Mouse (Mus musculus) midbrain, embryonic 14.5 days (tissue): Measurements from ENCODE around the gene Polr3h. TPM values are rescaled to one million over a fixed set of nuclear protein-coding genes. Genes with fewer than 3 reads are reported as not detected.

Experiments used
- ATAC-seq: fragments of 200-750 bp; cut with Nextera tagmentation; 2 replicates; pipeline ENCODE4 v1.8.0; 2017; ENCODE audit warnings: moderate number of reproducible peaks, moderate library complexity; ENCODE audit not compliant: low FRiP score, low TSS enrichment
- DNase-seq: peaks from one replicate; pipeline ENCODE4 v3.0.0-alpha.2; 2015
- H3K27ac ChIP-seq: fragments of 300-500 bp; sonication (generic); replicated peaks from 2 replicates; pipeline ENCODE4 v1.5.1; 2014; ENCODE audit warnings: mild to moderate bottlenecking, low read depth, low read length, moderate library complexity
- H3K27me3 ChIP-seq: fragments of 300-500 bp; sonication (generic); 2 replicates; pipeline ENCODE4 v1.6.1; 2014; ENCODE audit warnings: low read length, control low read depth, mixed read lengths; ENCODE audit not compliant: control insufficient read depth, insufficient read depth
- H3K36me3 ChIP-seq: fragments of 300-500 bp; sonication (generic); 2 replicates; pipeline ENCODE4 v1.6.1; 2014; ENCODE audit warnings: low read length, control low read depth; ENCODE audit not compliant: control insufficient read depth, insufficient read depth
- H3K4me1 ChIP-seq: fragments of 300-500 bp; sonication (generic); 2 replicates; pipeline ENCODE4 v1.6.1; 2014; ENCODE audit warnings: mild to moderate bottlenecking, antibody characterized with exemption, low read length, control low read depth; ENCODE audit not compliant: control insufficient read depth, insufficient read depth
- H3K4me2 ChIP-seq: fragments of 300-500 bp; sonication (generic); 2 replicates; pipeline ENCODE4 v1.6.1; 2014; ENCODE audit warnings: mild to moderate bottlenecking, low read length, moderate library complexity
- H3K4me3 ChIP-seq: fragments of 300-500 bp; sonication (generic); replicated peaks from 2 replicates; pipeline ENCODE4 v1.5.1; 2014; ENCODE audit warnings: low read depth, low read length
- H3K9ac ChIP-seq: fragments of 300-500 bp; sonication (generic); replicated peaks from 2 replicates; pipeline ENCODE4 v1.6.1; 2014; ENCODE audit warnings: mild to moderate bottlenecking, low read length, moderate library complexity
- H3K9me3 ChIP-seq: fragments of 300-500 bp; sonication (generic); 2 replicates; pipeline ENCODE4 v1.6.1; 2016; ENCODE audit warnings: low read length, control low read depth, mixed read lengths; ENCODE audit not compliant: control insufficient read depth
- WGBS: fragments of 180-500 bp; shearing (Covaris S2); extraction: QIAGEN DNeasy Blood & Tissue Kit; methylation state at CpG from one replicate; pipeline ENCODE4 v1.1.7; 2014; 5-methylcytosine and 5-hydroxymethylcytosine counted together
- polyA plus RNA-seq: library from polyadenylated mRNA; unstranded; fragments of >200 nt; fragmentation: Nextera tagmentation; extraction: Ambion mirVana; gene quantifications from 2 replicates; pipeline ENCODE4 v1.2.1, GENCODE M21; 2014

Gene Polr3h
- polyA plus RNA-seq, 1 experiment from 2014 or later, result 74.2 TPM

- 92% methylated on average over 1 of the region's 1 CpGs for WGBS
- Histone ChIP-seq H3K36me3 (peaks cover 72% of the 10 kb centered on the region), H3K9ac (no peak overlapping the region)
These were observed 32.0 kb downstream of the Polr3h start for GRCm38 (mm10) chr15:81894002-81894401.

GRCm38 (mm10) chr15:81891822-81892580, 34.0 kb downstream of the Polr3h start:
- H3K4me2 ChIP-seq, result no peak overlapping the region
- no peak overlapping the region for H3K9ac ChIP-seq
- no peak overlapping the region for H3K4me3 ChIP-seq
- peaks cover 66% of the 10 kb centered on the region for H3K36me3 ChIP-seq
- no peaks in the 10 kb centered on the region for H3K27me3 ChIP-seq
- DNase-seq, result no peak
- H3K9me3 ChIP-seq, result no peaks in the 10 kb centered on the region
- no peak overlapping the region for H3K27ac ChIP-seq
- WGBS, result 97% methylated on average over 8 of the region's 8 CpGs
- H3K4me1 ChIP-seq, result no peaks in the 10 kb centered on the region
- ATAC-seq, result no peak

More at GRCm38 (mm10) chr15:81894002-81894401, 32.0 kb downstream of the Polr3h start:
- no peak overlapping the region for H3K27ac ChIP-seq
- ATAC-seq (no peak), DNase-seq (no peak)
- H3K4me1 ChIP-seq, result no peaks in the 10 kb centered on the region
- H3K4me2 ChIP-seq, result no peak overlapping the region
- H3K9me3 ChIP-seq, result no peaks in the 10 kb centered on the region
- no peaks in the 10 kb centered on the region for H3K27me3 ChIP-seq
- H3K4me3 ChIP-seq, result no peak overlapping the region

- ATAC-seq (no peak), DNase-seq (no peak)
- Histone ChIP-seq H3K27ac (no peak overlapping the region), H3K27me3 (no peaks in the 10 kb centered on the region), H3K9ac (no peak overlapping the region), H3K4me2 (no peak overlapping the region), H3K4me3 (no peak overlapping the region), H3K36me3 (peaks cover 59% of the 10 kb centered on the region), H3K9me3 (no peaks in the 10 kb centered on the region), H3K4me1 (no peaks in the 10 kb centered on the region)
- WGBS, result 92% methylated on average over 7 of the region's 7 CpGs
These were observed 34.8 kb downstream of the Polr3h start for GRCm38 (mm10) chr15:81891140-81891802.

GRCm38 (mm10) chr15:81889175-81889574, 36.9 kb downstream of the Polr3h start:
- Histone ChIP-seq H3K27me3 (no peaks in the 10 kb centered on the region), H3K27ac (no peak overlapping the region), H3K4me2 (no peak overlapping the region), H3K4me1 (no peaks in the 10 kb centered on the region), H3K36me3 (peaks cover 40% of the 10 kb centered on the region), H3K9me3 (no peaks in the 10 kb centered on the region), H3K4me3 (no peak overlapping the region), H3K9ac (no peak overlapping the region)
- WGBS, result 97% methylated on average over 7 of the region's 7 CpGs
- no peak for ATAC-seq
- no peak for DNase-seq

- Histone ChIP-seq H3K4me3 (no peak overlapping the region), H3K36me3 (peaks cover 31% of the 10 kb centered on the region), H3K9ac (no peak overlapping the region), H3K27me3 (no peaks in the 10 kb centered on the region), H3K4me2 (no peak overlapping the region), H3K9me3 (no peaks in the 10 kb centered on the region), H3K27ac (no peak overlapping the region), H3K4me1 (no peaks in the 10 kb centered on the region)
- ATAC-seq (no peak), DNase-seq (no peak)
- WGBS, result 95% methylated on average over 6 of the region's 6 CpGs
These were observed 39.1 kb downstream of the Polr3h start for GRCm38 (mm10) chr15:81886795-81887550.

- ATAC-seq, result no peak
- Histone ChIP-seq H3K4me2 (no peak overlapping the region), H3K27me3 (no peaks in the 10 kb centered on the region), H3K4me1 (0 out of 2 replicates have a peak, but pooled peaks cover 3% of the 10 kb centered on the region), H3K9me3 (no peaks in the 10 kb centered on the region), H3K36me3 (peaks cover 18% of the 10 kb centered on the region), H3K27ac (no peak overlapping the region), H3K4me3 (no peak overlapping the region), H3K9ac (no peak overlapping the region)
- no peak for DNase-seq
- WGBS, result 74% methylated on average over 3 of the region's 3 CpGs
These were observed 40.6 kb downstream of the Polr3h start for GRCm38 (mm10) chr15:81885418-81885934.

- Histone ChIP-seq H3K36me3 (no peaks in the 10 kb centered on the region), H3K9me3 (no peaks in the 10 kb centered on the region), H3K27ac (no peak overlapping the region), H3K4me3 (no peak overlapping the region), H3K4me1 (peaks cover 19% of the 10 kb centered on the region), H3K9ac (no peak overlapping the region), H3K27me3 (no peaks in the 10 kb centered on the region), H3K4me2 (no peak overlapping the region)
- ATAC-seq, result no peak
- 94% methylated on average over 3 of the region's 3 CpGs for WGBS
- DNase-seq, result no peak
These were observed 43.7 kb downstream of the Polr3h start for GRCm38 (mm10) chr15:81882348-81882747.

GRCm38 (mm10) chr15:81879531-81880401, 46.3 kb downstream of the Polr3h start:
- peak overlapping the region; percentile 93 for H3K27ac ChIP-seq
- H3K9me3 ChIP-seq, result no peaks in the 10 kb centered on the region
- ATAC-seq, result peak; percentile 62
- peaks cover 19% of the 10 kb centered on the region for H3K4me1 ChIP-seq
- WGBS, result 43% methylated on average over 5 of the region's 5 CpGs
- no peak overlapping the region for H3K4me3 ChIP-seq
- DNase-seq, result peak; percentile 82
- peak overlapping the region; percentile 39 for H3K4me2 ChIP-seq
- no peak overlapping the region for H3K9ac ChIP-seq
- H3K27me3 ChIP-seq, result no peaks in the 10 kb centered on the region
- no peaks in the 10 kb centered on the region for H3K36me3 ChIP-seq
